Mouse (Mus musculus): Measurements from ENCODE around the gene Prss29.

The Prss29 gene

DNA sequence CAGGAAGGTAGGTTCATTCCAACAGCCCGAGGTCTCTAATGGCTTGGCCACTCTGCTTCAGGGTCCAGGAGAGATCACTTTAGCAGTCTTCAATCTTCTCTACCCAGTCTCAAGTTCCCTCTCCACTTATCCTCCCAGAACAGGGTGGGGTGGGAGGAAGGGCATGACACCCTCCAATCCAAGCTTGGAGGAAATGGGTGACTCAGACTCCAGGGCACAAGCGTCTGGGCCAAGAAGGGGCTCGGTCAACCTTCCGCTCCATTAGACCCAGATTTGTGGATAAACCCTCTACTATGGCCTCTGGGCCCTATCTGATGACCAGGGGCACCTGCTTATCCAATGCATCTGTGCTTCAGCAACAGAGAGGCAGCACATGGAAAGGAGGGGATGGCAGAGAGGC is 27.0 kb downstream of the Prss29 start, which contains the start of gene Tpsab1:
Tpsab1 (minus strand) TSS at position 101 of the 400 bp plus-strand sequence.
- DNase-seq (ENCODE audit: low spot score), result no peak

DNA sequence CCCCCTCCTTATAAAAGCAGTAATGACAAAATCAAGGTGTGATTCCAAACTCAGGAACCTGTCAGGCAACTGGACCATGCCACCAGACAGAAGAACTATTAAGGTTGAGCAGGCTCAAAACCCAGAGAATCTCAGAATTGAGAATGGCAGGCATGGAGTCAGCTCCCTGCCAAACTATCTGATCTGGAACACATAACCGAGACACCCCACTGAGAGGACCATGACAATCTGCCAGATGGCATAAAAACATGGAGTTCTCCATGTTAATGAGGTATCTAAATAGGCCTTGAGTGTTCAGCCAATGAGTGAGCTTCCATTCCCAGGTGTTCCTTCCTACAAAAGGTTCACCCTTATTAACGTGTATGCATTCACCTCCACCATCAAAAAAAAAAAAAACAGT is 42.8 kb downstream of the Prss29 start:
- DNase-seq (ENCODE audit: low spot score), result no peak

DNA sequence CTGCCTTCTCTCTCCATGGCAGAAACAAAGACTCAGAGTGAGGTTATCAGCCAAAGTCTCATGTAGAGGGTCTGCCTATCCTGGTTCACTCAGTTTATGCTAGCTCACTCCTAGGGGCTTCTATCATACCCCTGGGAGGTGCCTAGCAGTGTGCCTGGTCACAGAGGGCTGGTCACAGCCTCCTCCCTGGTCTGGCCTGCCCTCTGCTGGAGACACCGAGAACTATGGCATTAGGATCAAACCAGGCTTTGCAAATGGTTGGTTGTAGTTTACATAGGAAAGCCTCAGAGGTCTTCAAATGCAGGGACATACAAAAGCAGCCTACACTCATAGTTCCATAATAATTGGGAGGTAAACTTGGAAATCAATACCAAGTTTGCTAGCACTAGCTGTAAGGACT is 45.3 kb downstream of the Prss29 start:
- peak; percentile 16 for DNase-seq (ENCODE audit: low spot score)

DNA sequence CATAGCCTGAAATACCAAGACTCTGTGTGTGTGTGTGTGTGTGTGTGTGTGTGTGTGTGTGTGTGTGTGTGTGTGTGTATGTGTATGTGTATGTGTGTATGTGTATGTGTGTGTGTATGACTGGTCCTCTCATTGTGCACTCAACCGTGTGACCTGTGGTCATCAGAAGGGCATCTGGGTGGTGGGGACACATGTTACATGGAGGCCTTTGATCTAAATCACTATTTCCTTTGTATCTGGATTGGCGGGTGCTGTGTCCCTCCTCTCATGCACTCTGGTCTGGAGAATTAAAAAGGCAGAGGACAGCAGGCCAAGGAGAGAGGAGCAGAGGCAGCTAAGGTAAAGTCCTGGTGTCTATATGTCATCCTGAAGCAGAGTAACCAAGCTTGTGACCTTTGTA is 47.6 kb downstream of the Prss29 start, which contains the start of gene Tpsb2:
Tpsb2 (plus strand) TSS at position 301 of the 400 bp plus-strand sequence.
- no peak for DNase-seq (ENCODE audit: low spot score)

DNA sequence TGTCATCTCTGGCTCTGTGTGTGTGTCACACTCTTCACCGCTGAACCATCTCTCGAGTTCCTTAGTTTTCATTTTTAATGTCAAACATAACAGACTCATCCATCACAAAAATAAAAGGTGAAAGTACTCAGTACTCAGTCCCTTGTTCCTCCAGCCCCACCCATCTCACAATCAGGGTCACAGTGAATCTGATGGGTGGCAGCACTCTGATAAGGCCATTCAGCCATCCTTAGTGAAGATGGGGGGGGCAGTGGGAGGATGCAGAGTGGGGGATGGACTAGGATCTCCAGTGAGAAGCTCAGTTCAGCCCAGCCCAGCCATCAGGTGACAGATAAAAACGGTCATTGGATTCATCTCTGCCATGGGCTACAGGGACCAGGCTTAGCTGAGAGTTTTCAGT is 50.5 kb downstream of the Prss29 start, which contains the start of gene Tpsg1:
Tpsg1 (plus strand) TSS at position 301 of the 400 bp plus-strand sequence.
- no peak for DNase-seq (ENCODE audit: low spot score)
